Mouse (Mus musculus) lung, embryonic 16.5 days (tissue): ENCODE data around the gene Tppp3. TPM values are rescaled to one million over a fixed set of nuclear protein-coding genes. Genes with fewer than 3 reads are reported as not detected.
A peak's percentile ranks its signal among the peaks of the same experiment; 100 is the strongest.

Source experiments
- ATAC-seq: fragments of 200-750 bp; cut with Nextera tagmentation; 2 replicates; pipeline ENCODE4 v1.8.0; 2017; ENCODE audit warnings: low read depth, mild to moderate bottlenecking, moderate library complexity
- H3K27ac ChIP-seq: fragments of 300-500 bp; sonication (generic); 2 replicates; pipeline ENCODE4 v1.5.1; 2014; ENCODE audit warnings: mild to moderate bottlenecking, control low read depth, low read length
- H3K27me3 ChIP-seq: fragments of 300-500 bp; sonication (generic); 2 replicates; pipeline ENCODE4 v1.6.1; 2014; ENCODE audit warnings: low read depth, low read length, mixed read lengths; ENCODE audit not compliant: control insufficient read depth, insufficient read depth
- H3K36me3 ChIP-seq: fragments of 300-500 bp; sonication (generic); 2 replicates; pipeline ENCODE4 v1.6.1; 2014; ENCODE audit warnings: low read length; ENCODE audit not compliant: control insufficient read depth, insufficient read depth
- H3K4me1 ChIP-seq: fragments of 300-500 bp; sonication (generic); replicated peaks from 2 replicates; pipeline ENCODE4 v1.6.1; 2014; ENCODE audit warnings: low read length, mixed read lengths; ENCODE audit not compliant: control insufficient read depth, insufficient read depth
- H3K4me2 ChIP-seq: fragments of 300-500 bp; sonication (generic); 2 replicates; pipeline ENCODE4 v1.6.1; 2014; ENCODE audit warnings: low read depth, low read length, control low read depth
- H3K4me3 ChIP-seq: fragments of 300-500 bp; sonication (generic); 2 replicates; pipeline ENCODE4 v1.5.1; 2014; ENCODE audit warnings: mild to moderate bottlenecking, low read length, control low read depth
- H3K9ac ChIP-seq: fragments of 300-500 bp; sonication (generic); 2 replicates; pipeline ENCODE4 v1.6.1; 2014; ENCODE audit warnings: low read length, control low read depth
- H3K9me3 ChIP-seq: fragments of 300-500 bp; sonication (generic); 2 replicates; pipeline ENCODE4 v1.6.1; 2016; ENCODE audit warnings: low read length; ENCODE audit not compliant: control insufficient read depth
- WGBS: fragments of 180-500 bp; shearing (Covaris S2); extraction: QIAGEN DNeasy Blood & Tissue Kit; methylation state at CpG from one replicate; pipeline ENCODE4 v1.1.7; 2014; 5-methylcytosine and 5-hydroxymethylcytosine counted together
- polyA plus RNA-seq: library from polyadenylated mRNA; unstranded; fragments of >200 nt; fragmentation: Nextera tagmentation; extraction: Ambion mirVana; gene quantifications from 2 replicates; pipeline ENCODE4 v1.2.1, GENCODE M21; 2015

Tppp3 gene
- polyA plus RNA-seq, 1 experiment from 2014 or later = 83.3 TPM

- peaks cover 38% of the 10 kb centered on the region for H3K4me1 ChIP-seq
- no peak overlapping the region for H3K4me2 ChIP-seq
- H3K27me3 ChIP-seq = no peaks in the 10 kb centered on the region
- no peak overlapping the region for H3K9ac ChIP-seq
- H3K27ac ChIP-seq = no peak overlapping the region
- H3K9me3 ChIP-seq = no peaks in the 10 kb centered on the region
- 86% methylated on average over 6 of the region's 6 CpGs for WGBS
- no peaks in the 10 kb centered on the region for H3K36me3 ChIP-seq
- no peak overlapping the region for H3K4me3 ChIP-seq
- no peak for ATAC-seq
Measured at GRCm38 (mm10) chr8:105514194-105514593, 42.9 kb upstream of the Tppp3 start.

GRCm38 (mm10) chr8:105509997-105510735, 38.8 kb upstream of the Tppp3 start:
- H3K4me2 ChIP-seq = no peak overlapping the region
- ATAC-seq = peak; percentile 63; the same call in 1 of the 2 replicates
- no peaks in the 10 kb centered on the region for H3K27me3 ChIP-seq
- 25% methylated on average over 12 of the region's 12 CpGs for WGBS
- peak overlapping the region; percentile 36 for H3K27ac ChIP-seq
- H3K4me3 ChIP-seq = no peak overlapping the region
- no peaks in the 10 kb centered on the region for H3K36me3 ChIP-seq
- no peak overlapping the region for H3K9ac ChIP-seq
- peaks cover 19% of the 10 kb centered on the region for H3K4me1 ChIP-seq
- no peaks in the 10 kb centered on the region for H3K9me3 ChIP-seq

- Histone ChIP-seq H3K27me3 (no peaks in the 10 kb centered on the region), H3K27ac (no peak overlapping the region), H3K9me3 (no peaks in the 10 kb centered on the region), H3K36me3 (no peaks in the 10 kb centered on the region), H3K4me2 (no peak overlapping the region), H3K4me3 (no peak overlapping the region), H3K4me1 (peaks cover 24% of the 10 kb centered on the region), H3K9ac (no peak overlapping the region)
- WGBS = 49% methylated on average over 2 of the region's 2 CpGs
- ATAC-seq = peak; percentile 51; the same call in 1 of the 2 replicates
Measured at GRCm38 (mm10) chr8:105508758-105509157, 37.4 kb upstream of the Tppp3 start.

GRCm38 (mm10) chr8:105506977-105507376, 35.7 kb upstream of the Tppp3 start:
- H3K4me2 ChIP-seq = no peak overlapping the region
- 69% methylated on average over 6 of the region's 6 CpGs for WGBS
- no peaks in the 10 kb centered on the region for H3K27me3 ChIP-seq
- peaks cover 24% of the 10 kb centered on the region for H3K4me1 ChIP-seq
- H3K4me3 ChIP-seq = no peak overlapping the region
- no peak overlapping the region for H3K27ac ChIP-seq
- no peak overlapping the region for H3K9ac ChIP-seq
- H3K36me3 ChIP-seq = no peaks in the 10 kb centered on the region
- H3K9me3 ChIP-seq = no peaks in the 10 kb centered on the region
- no peak for ATAC-seq

GRCm38 (mm10) chr8:105504617-105505016, 33.3 kb upstream of the Tppp3 start:
- Histone ChIP-seq H3K27ac (peak overlapping the region; percentile 70), H3K4me1 (peaks cover 14% of the 10 kb centered on the region), H3K4me2 (no peak overlapping the region), H3K27me3 (no peaks in the 10 kb centered on the region), H3K9ac (no peak overlapping the region), H3K4me3 (no peak overlapping the region), H3K36me3 (no peaks in the 10 kb centered on the region), H3K9me3 (no peaks in the 10 kb centered on the region)
- WGBS = 86% methylated on average over 3 of the region's 3 CpGs
- peak; percentile 60 for ATAC-seq

- peaks cover 23% of the 10 kb centered on the region for H3K4me1 ChIP-seq
- no peaks in the 10 kb centered on the region for H3K9me3 ChIP-seq
- H3K9ac ChIP-seq = peak overlapping the region; percentile 28; the same call in 1 of the 2 replicates
- no peaks in the 10 kb centered on the region for H3K27me3 ChIP-seq
- H3K27ac ChIP-seq = no peak overlapping the region; the same call in 1 of the 2 replicates
- 60% methylated on average over 12 of the region's 12 CpGs for WGBS
- peak overlapping the region; percentile 15 for H3K4me2 ChIP-seq
- no peaks in the 10 kb centered on the region for H3K36me3 ChIP-seq
- no peak for ATAC-seq
- H3K4me3 ChIP-seq = peak overlapping the region; percentile 17; the same call in 1 of the 2 replicates
Measured at GRCm38 (mm10) chr8:105499787-105500186, 28.5 kb upstream of the Tppp3 start.

GRCm38 (mm10) chr8:105496439-105497180, 25.3 kb upstream of the Tppp3 start, which contains the start of gene Zdhhc1:
Zdhhc1 (minus strand) TSS chr8:105496902.
- Histone ChIP-seq H3K9ac (peak within 1 kb of the TSS; percentile 93), H3K4me3 (peak within 1 kb of the TSS; percentile 87), H3K4me1 (peaks cover 21% of the 10 kb centered on the region), H3K36me3 (no peaks in the 10 kb centered on the region), H3K9me3 (no peaks in the 10 kb centered on the region), H3K4me2 (peak within 1 kb of the TSS; percentile 87), H3K27me3 (no peaks in the 10 kb centered on the region), H3K27ac (peak within 1 kb of the TSS; percentile 91)
- peak; percentile 85 for ATAC-seq
- under 1% methylated on average over 68 of the region's 68 CpGs for WGBS

- Histone ChIP-seq H3K9ac (peak overlapping the region; percentile 93), H3K9me3 (no peaks in the 10 kb centered on the region), H3K27ac (peak overlapping the region; percentile 91), H3K4me3 (peak overlapping the region; percentile 87), H3K27me3 (no peaks in the 10 kb centered on the region), H3K36me3 (no peaks in the 10 kb centered on the region), H3K4me1 (peaks cover 21% of the 10 kb centered on the region), H3K4me2 (peak overlapping the region; percentile 87)
- 23% methylated on average over 17 of the region's 17 CpGs for WGBS
- ATAC-seq = no peak
Measured at GRCm38 (mm10) chr8:105495350-105496302, 24.3 kb upstream of the Tppp3 start.
